Mouse (Mus musculus): ENCODE results near the gene Vmn1r120.
"Not testable (repeated sequence)": the region's sequence is repeated elsewhere in the genome, so short reads cannot be mapped to it uniquely, and the experiment has no call there.

- TF ChIP-seq CTCF, EP300 (IDR thresholded peaks at IDR 0.05; ENCODE audit: low read depth): not testable (repeated sequence)
These were observed 44.8 kb upstream of the Vmn1r120 start, which contains the start of gene Vmn1r121 for GRCm38 (mm10) chr7:21098413-21098812.

Data from liver, postnatal 0 days (tissue).